Mouse (Mus musculus) neutrophil, adult 5-6 weeks (primary cell): Measurements from ENCODE around the gene Tent5a. TPM values are rescaled to one million over a fixed set of nuclear protein-coding genes. Genes with fewer than 3 reads are reported as not detected.

Source experiments
- ATAC-seq: fragments of 151-379, 151-347 bp; 2 replicates; pipeline ENCODE4 v1.8.0; 2017; ENCODE audit warnings: mild to moderate bottlenecking, moderate TSS enrichment; ENCODE audit not compliant: insufficient number of reproducible peaks, poor library complexity, low FRiP score, severe bottlenecking; ENCODE audit errors: extremely low read depth
- total RNA-seq: library from RNA; stranded (forward); fragments of 200-1000 nt; gene quantifications from 2 replicates; pipeline ENCODE4 v1.2.3, GENCODE M21; 2017

Tent5a gene
- total RNA-seq, 1 experiment from 2014 or later = 39.3 TPM

DNA sequence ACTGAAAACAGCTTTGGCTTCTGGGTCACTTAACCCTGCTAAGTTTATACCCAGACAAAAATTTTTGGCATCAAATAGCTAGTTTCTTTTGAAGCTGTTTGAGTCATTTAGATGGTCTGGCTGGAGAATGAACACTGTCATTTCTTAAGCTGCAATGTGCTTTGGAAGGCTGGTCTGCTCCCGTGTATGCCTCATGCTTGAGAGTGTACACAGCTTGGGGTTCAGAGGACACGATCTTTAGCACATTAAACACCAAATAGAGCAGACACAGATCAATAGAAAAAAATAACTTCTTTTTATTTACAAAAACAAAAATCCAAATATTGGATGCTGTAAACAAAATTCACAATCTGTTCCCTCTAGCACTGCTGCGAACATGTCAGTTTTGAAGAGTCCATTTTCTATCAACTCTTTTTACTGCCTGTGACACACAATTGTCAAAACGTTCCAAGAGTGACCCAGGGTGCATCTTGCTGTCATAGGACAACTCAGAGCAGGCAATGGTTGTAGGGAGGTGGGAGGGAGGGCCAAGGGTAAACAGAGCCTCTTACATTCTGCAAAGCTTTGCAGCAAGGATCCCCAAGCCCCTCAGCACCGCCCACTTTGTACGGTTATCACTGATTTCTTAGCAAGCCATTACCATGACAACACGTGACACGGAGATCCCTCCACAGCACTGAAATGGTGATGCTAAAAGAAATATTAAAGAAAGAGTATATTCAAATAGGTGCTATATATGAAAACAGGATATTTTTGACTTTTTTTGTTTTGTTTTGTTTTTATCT, 6.8 kb downstream of the Tent5a start:
- ATAC-seq = no peak

DNA sequence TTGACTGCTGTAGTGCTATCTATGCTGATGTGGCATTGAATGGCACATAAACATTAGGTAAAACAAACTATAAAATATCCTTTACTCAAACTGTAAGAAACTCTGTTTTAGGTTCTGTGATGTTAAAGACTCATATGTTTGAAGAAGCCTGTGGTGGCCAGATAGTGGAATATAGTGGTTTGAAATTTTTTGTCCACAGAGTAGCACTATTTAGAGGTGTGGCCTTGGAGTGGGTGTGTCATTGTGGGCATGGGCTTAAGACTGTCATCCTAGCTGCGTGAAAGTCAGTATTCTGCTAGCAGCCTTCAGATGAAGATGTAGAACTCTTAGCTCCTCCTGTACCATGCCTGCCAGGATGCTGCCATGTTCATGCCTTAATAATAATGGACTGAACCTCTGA, 11.0 kb downstream of the Tent5a start:
- ATAC-seq = no peak

DNA sequence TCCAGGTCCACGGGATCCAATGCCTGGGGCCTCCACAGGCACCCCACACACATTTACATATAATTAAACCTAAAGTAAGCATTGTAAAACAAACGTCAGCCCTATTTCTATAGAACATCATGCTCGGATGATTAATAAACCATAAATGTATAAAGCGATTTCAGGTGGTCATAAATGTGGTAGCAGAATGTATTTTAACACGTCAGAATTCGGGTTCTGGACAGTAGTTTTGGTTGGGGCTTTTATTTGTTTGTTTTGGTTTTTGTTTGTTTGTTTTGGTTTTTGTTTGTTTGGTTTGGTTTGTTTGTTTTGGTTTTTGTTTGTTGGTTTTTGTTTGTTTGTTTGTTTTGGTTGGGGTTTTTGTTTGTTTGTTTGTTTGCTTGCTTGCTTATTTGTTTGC, 14.7 kb downstream of the Tent5a start, which contains the start of gene Gm11114:
TSS of gene Gm11114 (plus strand) at position 301 of the 400 bp plus-strand sequence.
- no peak for ATAC-seq

DNA sequence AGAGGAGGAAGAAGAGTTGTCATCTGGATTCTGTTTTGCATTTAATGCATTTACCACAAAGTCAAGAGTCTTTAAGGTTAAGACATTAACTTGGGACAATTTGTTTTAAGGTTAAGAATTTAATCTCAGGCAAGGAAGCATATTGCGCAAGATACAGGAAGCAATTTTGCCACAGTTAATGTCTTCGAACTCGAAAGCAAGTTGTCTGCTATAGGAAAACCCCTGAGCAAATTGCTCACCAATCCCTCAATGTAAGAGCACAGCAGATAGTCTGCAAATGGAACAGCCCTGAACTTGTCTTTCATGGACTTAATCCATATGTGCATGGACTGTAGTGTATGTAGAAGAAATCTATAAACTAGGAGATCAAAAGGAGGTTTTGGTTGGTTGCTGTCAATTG, 23.8 kb downstream of the Tent5a start:
- ATAC-seq = no peak

DNA sequence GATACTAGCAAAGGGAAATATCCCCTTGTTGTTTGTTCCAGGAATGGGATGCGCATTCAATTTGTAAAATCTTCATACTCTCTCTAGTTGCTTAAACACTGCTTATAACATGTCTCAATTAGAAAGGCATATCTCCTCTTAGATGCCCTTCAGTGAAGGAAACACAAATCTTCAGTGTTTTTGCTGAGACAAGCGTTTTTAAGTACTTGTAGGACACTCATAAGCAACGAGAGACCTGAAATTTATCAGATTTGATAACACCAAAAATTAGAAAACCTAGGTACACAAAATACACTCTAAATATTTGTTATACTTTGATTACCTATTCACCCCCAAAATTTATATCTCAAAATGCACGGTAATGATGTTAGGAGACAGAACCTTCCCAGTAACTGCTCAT, 24.3 kb downstream of the Tent5a start:
- no peak for ATAC-seq

DNA sequence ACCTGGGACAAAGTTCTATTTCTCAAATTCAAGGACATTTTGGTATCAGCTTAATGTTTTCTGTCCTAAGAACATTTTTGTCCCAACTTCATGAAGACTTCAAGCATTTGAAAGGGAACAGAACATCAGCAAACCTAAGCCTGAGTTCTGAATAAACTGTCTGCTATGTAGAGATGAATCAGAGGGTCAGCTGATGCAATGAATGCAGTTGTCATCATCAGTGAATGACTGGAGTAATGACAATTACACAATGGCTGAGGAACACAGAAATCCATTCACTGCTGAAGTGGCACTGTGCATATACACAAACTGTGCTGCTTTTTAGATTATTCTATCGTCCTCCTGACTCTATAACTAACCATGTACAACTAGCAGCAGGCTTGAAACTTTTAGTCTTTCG, 53.0 kb downstream of the Tent5a start:
- ATAC-seq = no peak

Other genes with a start within 250 kb of the Tent5a start
- gene Gm11114, start 14.6 kb downstream of the Tent5a start, total RNA-seq = not detected in 2 replicates